Mouse (Mus musculus) embryonic fibroblast, embryonic 13.5 days (primary cell): Measurements from ENCODE around the gene Letmd1.

Experiments used
- CTCF ChIP-seq: IDR thresholded peaks from 2 replicates; pipeline ENCODE4 v1.5.1; 2011; ENCODE audit warnings: mild to moderate bottlenecking, control low read depth, low read length, moderate library complexity, borderline replicate concordance; ENCODE audit not compliant: insufficient read depth
- POLR2A ChIP-seq: IDR thresholded peaks from 2 replicates; pipeline ENCODE4 v1.6.1; 2011; ENCODE audit warnings: low read depth, mild to moderate bottlenecking, control low read depth, low read length, moderate library complexity

DNA sequence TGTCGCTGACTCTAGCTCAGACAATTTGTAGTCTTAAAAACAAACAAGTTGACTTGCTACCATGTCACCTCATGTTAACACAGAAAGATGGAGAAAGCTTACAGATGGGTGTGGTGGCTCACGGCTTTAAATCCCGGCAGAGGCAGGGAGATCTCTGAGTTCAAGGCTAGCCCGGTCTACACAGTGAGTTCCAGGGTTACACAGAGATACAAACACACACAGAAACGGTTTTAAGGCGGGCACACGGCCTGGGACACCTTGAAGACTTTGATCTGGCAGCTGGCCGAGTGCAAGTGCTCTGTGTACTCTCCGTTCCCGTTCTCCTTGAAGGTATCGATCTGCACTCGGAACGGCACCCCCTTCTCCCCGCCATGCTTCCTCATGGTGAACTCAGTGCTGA lies 51.5 kb downstream of the Letmd1 start:
- TF ChIP-seq POLR2A (no peak), CTCF (no peak)
